Mouse (Mus musculus) liver, embryonic 18 days (tissue): Measurements from ENCODE around the gene Rab7. TPM values are rescaled to one million over a fixed set of nuclear protein-coding genes. Genes with fewer than 3 reads are reported as not detected.

Source experiments
- polyA plus RNA-seq: library from polyadenylated mRNA; depleted of rRNA; stranded (reverse); fragments of >200 nt; gene quantifications from 2 replicates; pipeline ENCODE4 v1.2.3, GENCODE M21; 2012; rRNA removed

Rab7 gene
- 119 and 132 TPM in 2 replicates for polyA plus RNA-seq

DNA sequence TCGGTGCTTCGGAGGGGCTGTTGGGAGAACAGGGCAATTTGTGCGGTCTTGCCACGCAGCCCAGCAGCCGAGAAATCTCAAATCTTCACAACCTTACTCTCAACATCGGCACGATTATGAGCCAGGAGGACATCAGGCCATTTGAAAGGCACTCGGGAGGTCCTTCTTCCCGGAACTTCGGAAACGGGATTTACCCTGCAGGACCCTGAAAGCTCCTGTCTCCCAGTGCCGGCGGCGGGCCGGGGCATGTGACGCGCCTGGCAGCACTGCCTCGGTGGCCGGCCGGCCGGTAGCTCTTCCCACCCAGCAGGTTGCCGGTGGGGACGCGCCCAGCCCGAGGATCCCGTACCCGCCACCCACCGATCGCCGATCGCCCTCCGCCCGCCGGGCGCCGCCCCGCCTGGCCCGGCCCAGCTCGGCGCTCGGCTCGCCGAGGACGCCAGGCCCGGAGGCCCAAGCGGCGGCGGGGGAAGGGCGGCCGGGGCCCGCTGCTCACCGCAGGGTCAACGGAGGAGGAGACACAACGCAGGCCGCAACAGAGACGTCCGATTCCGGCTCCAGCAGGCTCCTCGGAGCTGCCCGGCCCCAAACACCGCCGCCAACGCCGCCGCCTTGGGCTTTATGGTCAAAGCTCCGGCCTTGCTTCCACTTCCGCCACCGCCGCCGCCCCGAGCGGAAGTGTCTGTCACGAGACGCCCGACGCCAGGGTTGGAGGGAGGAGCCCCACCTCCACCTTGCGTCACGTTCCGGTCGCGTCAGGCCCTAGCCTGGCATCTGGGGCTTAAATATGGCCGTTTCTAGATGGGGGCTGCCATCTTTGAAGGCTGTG, at the start of gene Rab7:
Gene Rab7 (minus strand): TSS at position 694 of the 829 bp plus-strand sequence.

GRCm38 (mm10) chr6:88084278-88085151, 39.4 kb upstream of the Rab7 start, which contains the start of gene Rpn1:
Gene Rpn1, plus strand, starts transcription at chr6:88084482.

DNA sequence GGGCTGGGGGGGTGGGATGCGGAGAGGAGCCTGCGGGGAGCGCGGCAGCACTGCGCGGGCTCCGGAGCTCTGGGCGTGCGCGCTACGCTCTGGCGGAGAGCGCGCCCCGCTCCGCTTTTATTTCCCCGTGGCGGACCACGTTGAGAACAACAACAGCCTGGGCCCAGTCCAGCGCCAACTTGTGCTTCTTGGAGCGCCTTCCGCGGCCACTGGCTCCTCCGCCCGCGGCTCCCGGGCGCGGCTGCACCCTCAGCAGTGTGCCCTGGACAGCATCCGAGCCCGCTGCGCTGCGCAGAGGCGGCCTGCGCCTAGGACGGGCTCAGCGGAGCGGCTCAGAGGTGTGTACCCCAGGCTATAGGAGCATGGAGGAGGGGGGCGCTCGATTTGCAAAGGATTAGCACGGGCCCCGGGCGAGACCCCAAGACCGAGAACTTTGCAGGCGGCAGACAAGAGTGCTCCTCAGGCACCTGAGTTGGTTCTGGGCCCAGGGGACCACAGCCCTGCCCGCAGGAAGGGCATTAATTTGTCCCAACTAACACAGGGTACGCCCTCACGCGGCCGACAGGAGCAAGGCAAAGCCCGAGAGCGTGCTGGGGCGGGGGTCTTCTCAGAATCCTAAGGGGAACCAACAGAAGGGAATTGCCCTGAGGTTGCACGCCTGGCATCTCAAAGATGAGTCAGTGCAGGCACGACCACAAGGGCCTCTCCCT, 63.4 kb downstream of the Rab7 start, which contains the start of gene H1fx:
Gene H1fx (minus strand): TSS at position 91 of the 710 bp plus-strand sequence.

Other genes starting within 250 kb of the Rab7 start
- gene Rab43, start 233.1 kb downstream of the Rab7 start, polyA plus RNA-seq, result 24.1 and 26.3 TPM in 2 replicates
- 1.4 and 1.5 TPM in 2 replicates for gene Gm45140, start 209.5 kb downstream of the Rab7 start, polyA plus RNA-seq
- gene Isy1, start 206.5 kb downstream of the Rab7 start, polyA plus RNA-seq, result 13.2 and 15.8 TPM in 2 replicates
- gene Cnbp, start 194.2 kb downstream of the Rab7 start, polyA plus RNA-seq, result 216 and 217 TPM in 2 replicates
- 24.7 and 24.8 TPM in 2 replicates for gene Copg1, start 157.5 kb downstream of the Rab7 start, polyA plus RNA-seq
- 11.4 and 12.7 TPM in 2 replicates for gene Hmces, start 131.3 kb downstream of the Rab7 start, polyA plus RNA-seq
- gene H1fx, start 63.6 kb downstream of the Rab7 start, polyA plus RNA-seq, result 4.0 and 6.2 TPM in 2 replicates
- gene Rpn1, start 39.2 kb upstream of the Rab7 start, polyA plus RNA-seq, result 114 and 127 TPM in 2 replicates
- 1.5 and 2.5 TPM in 2 replicates for gene Gata2, start 148.6 kb upstream of the Rab7 start, polyA plus RNA-seq
- not detected in 2 replicates for gene Dnajb8, start 177.0 kb upstream of the Rab7 start, polyA plus RNA-seq